Mouse (Mus musculus) B cell, adult 2 months (primary cell): ENCODE results near the gene Prkar1a.
A peak's percentile ranks its signal among the peaks of the same experiment; 100 is the strongest.

Experiments used
- DNase-seq, 2 experiments: peaks; one replicate each; pipeline ENCODE4 v3.0.0; 2022

Prkar1a gene

GRCm38 (mm10) chr11:109673741-109674140 lies 24.5 kb downstream of the Prkar1a start:
- DNase-seq, result no peak

- no peak for DNase-seq
Measured at GRCm38 (mm10) chr11:109674542-109674941, 25.3 kb downstream of the Prkar1a start.

DNA sequence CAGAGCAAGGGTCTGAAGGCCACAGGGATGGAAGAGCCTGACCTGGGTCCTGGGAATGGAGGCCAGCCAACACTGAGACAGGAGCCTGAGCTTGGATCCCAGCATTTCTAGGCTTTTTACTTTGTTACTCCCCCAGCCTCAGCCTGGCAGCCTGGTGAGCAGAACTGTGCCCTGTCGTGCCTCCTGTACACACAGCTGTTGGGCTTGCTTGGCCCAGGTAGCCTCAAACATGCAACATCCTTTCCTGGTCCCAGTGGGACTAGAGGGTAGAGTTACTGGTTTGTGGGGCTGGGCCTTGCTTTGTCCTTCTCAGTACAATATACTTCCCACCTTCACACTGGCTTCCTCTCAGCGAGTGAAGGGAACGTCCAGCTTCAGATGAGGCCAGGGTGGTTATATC lies 26.0 kb downstream of the Prkar1a start:
- no peak for DNase-seq

DNA sequence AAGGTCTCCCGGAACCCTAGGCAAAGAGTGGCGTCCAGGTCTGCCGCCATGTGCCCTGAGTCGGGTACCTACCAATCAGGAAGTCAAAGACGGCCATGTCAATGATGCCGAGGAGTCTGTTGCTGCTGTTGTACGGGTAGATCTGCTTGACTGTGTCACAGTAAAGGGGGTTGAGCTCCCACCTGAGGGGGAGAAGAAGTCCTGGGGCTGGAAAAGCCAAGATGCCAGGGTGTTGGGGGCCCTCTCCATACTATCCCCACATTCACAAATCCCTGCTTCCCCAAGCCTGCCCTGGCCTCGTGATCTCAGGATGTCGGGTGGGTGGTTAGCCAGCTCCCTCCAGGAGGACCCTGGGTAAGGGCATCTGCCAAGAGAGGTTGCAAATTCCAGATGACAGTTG lies 26.6 kb downstream of the Prkar1a start:
- no peak for DNase-seq

DNA sequence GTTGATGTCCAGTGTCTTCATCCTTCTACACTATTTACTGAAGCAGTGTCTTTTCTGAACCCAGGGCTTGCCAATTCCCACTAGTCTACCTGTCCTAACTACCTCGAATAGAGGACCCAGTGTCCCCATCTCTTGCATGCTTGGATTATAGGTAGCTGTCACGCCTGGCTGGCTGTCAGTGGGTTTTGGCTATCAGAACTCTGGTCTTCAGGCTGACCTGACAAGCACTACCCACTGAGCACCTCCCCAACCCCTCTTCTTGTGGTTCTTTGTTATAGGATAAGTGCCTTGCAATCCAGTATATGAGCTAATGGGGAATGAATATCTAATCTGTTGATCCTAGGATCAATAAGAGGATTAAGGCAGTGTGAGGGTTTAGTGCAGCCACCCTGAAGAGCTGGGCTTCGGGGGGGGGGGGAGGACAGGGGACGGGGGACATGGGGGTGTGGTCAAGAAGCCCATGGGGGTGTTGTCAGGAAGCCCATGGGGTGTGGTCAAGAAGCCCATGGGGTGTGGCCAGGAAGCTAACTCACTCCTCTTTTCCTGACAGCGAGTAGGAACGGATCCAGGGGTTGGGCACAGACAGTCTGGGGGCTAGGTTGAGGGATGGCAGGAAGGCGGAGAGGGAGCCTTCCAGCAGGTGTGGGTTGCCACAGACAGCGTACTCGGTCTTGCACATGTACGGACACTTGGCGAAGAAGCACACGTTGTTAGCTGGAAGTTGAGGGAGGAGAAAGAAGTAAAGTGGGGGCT lies 27.6 kb downstream of the Prkar1a start:
- DNase-seq, result no peak

- DNase-seq, result no peak
Measured at GRCm38 (mm10) chr11:109678291-109678690, 29.1 kb downstream of the Prkar1a start.

DNA sequence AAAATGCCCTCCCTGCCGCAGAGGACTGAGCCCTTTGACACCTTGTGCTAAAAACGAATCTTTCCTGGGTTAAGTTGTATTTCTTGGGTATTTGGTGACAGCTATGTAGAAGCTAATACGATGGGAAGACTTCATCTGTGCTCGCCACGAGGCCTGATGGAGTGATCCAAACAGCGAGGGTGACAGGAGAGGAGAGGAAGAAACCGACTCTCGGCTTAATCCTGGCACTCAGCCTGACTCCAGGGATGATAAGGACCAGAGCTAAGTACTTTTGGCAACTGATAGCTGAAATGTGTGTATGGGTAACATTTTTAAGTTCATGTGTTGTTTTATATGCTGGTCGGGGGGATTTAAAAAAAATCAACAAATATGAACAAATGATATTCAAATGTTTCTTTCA lies 31.7 kb downstream of the Prkar1a start:
- DNase-seq, result no peak

DNA sequence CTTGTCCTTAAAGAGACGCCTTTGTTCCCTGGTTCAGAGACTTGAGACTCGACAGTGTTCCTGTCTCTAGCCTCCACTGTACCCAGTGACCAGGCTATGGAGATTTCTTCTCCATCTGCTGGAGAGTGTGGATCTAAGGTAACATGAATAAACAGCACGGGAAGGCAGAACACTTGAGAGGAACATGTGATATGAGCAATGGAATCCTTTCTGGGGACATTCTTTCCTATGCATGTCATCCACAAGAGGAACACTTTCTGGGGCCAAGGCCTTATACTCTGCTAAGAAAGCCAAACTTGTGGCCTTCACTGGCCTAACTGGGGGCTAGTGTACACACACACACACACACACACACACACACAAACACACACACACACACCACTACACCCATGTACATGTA lies 32.4 kb downstream of the Prkar1a start:
- no peak for DNase-seq

- no peak for DNase-seq
Measured at GRCm38 (mm10) chr11:109682221-109682620, 33.0 kb downstream of the Prkar1a start.

DNA sequence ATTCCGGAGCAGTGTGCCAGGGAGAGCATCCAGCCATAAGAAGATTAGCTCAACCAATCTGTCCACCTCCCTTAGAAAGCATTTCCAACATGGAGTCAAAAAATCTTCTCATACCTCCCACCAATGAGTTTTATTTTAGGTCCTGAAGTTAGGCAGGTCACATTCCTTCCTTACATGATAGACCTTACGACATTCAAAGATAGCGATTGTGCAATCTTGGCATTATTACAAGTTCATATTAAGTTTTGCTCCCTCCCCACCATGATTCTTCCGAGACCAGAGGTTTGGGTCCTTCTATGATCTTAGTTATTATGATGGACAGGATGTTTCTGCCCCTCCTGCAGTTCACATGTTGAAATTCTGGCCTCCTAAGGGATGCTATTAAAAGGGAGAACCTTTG lies 40.3 kb downstream of the Prkar1a start:
- DNase-seq, result no peak

DNA sequence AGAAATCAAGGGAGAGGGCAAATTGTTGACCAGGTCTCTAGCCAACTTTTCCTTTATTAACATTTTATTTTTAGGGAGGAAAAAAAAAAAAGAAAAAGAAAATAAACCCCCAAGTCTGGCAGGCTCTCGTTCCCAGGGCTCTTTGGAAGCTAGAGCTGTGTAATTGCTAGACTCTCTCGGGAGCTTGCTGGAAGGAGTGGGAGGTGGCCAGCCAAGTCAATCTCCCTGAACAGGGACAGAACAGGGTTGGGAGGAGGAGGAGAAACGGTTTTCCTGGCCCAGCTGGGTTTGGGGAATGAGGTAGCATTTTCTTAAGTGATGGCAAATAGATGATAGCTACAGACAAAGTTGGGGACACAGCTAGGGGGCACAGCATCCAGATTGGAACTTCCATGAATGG lies 43.5 kb downstream of the Prkar1a start:
- no peak for DNase-seq

GRCm38 (mm10) chr11:109696519-109696918 lies 47.3 kb downstream of the Prkar1a start:
- no peak for DNase-seq

GRCm38 (mm10) chr11:109697089-109697643 lies 48.0 kb downstream of the Prkar1a start:
- DNase-seq, result no peak

DNA sequence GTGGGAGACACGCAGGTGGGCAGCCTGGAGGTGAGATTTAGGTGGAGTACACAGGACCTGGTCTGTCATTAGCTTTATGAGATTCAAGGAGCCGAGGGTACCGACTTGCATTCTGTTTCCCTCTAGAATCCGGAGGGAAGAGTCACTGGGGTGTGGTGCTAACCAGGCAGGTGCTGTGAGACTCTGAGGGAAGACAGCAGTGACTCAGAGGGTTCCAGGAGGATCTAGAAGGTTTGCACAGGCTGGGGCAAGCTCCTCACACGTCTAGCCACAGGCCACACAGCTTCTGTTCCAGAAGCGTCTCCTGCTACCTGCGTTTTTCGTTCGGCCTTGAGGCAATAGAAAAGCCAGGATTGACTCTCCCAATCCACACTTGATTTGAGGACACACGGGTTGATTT lies 49.5 kb downstream of the Prkar1a start:
- DNase-seq, result no peak

- DNase-seq, result peak; percentile 6 to 9
Measured at GRCm38 (mm10) chr11:109699784-109700183, 50.6 kb downstream of the Prkar1a start.

DNA sequence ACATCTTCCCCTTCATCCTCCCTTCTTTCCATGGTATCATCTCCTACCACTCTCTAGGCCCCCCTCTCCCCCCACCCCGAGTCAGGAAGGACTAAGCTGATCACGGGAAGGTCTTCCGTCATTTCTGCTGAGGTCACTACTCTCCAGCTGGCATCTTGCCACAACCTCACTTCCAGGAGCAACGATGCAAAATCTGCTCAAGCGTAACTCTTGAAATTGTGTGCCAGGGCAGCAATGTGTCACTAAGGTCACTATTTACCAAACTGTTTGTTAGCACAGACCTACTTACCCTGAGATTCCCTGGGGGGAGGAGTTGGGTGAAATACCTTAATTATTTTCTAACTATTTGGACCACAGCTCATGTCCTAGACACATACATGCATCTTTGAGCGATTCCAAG lies 51.6 kb downstream of the Prkar1a start:
- DNase-seq, result no peak

DNA sequence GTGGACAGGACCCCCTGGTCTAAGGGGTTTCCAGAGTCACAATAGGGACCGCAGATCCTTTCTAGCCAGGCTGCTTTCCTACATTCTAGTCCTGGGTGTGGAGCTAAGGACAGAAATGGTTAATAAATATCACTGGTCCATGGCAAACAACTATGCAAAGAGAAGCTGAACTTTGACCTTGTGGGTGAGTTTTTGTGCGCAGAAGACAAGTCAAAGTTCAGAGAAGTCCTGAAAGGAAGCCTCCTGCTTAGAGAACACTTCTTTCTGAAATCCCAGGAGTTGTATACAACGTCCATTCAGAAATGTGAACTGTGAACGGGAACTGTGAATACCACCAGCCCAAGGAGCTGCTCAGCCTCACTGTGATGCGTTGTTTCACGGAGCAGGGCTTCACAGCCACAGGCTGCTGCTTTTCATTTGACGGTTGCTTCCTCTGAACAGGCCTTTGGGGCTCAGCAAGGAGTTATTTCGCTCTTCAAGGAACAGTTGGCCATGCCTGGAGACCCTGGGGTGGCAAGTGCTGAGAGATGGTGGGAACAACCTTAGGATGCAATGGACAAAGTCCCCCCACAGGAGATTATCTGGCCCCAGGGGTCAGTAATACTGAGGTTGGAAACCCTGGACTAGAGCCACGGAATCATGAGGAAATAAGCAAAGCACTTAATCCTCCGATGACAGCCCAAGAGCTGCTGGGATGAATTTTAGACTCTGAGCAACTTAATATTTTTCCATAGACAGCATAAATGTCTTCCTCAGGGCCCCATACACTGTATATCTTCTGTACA lies 53.0 kb downstream of the Prkar1a start:
- DNase-seq, result no peak

DNA sequence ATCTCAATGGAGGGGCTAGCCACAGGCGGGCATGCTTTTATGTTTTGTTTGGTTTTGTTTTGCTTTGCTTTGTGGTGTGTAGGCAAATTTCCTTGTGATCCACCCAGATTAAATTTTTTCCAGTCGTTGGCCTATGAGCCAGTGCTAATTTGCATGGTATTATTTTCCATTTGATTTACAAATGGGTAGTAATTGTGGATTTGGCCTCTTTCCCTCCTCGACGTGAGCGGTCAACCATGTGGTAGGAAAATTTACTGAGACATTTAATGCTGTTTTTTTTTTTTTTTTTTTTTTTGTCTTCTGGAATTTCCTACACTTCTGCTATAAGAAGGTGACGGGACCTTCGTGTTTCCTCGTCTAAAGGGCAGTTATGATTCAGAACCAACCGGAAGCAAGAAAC lies 54.6 kb downstream of the Prkar1a start:
- DNase-seq, result no peak

- no peak for DNase-seq
Measured at GRCm38 (mm10) chr11:109704311-109705205, 55.4 kb downstream of the Prkar1a start.

DNA sequence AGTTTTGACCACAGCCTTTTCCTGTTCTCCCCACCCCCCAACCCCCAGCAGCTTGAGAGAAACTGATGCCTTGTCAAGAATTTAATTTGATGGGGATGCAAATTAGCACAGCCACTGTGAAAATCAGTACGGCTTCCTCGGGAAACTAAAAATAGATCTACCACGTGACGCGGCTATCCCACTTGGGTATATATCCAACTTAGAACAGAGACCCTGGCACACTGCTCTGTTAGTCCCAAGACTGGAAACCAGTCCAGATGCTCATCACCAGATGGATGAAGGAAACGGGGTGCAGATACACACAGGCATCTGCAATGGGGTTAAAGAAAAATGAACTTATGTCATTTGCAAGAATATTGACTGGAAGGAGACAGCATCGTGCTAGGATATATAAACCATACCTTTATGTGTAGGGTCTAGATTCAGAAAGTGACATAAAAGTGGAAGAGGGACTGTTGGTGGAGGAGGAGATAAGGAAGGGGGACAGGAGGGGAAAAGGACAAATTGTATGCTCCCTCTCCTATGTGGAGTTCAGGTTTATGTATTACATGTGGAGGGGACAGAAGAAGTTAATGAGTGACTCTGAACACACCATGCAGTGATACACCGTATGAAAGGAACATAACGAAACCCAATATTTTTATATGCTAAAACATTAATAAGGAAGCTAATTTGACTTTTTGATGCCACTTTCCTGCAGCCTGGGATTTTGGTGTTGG lies 56.3 kb downstream of the Prkar1a start:
- DNase-seq, result no peak

GRCm38 (mm10) chr11:109706055-109706412 lies 56.8 kb downstream of the Prkar1a start:
- no peak for DNase-seq

GRCm38 (mm10) chr11:109706586-109706985 lies 57.4 kb downstream of the Prkar1a start:
- DNase-seq, result no peak
